Mouse (Mus musculus) G1E (cell line): ENCODE data around the gene Gm42791.

Experiments used
- CTCF ChIP-seq: IDR thresholded peaks from 2 replicates; pipeline ENCODE4 v1.5.1; 2012; ENCODE audit warnings: low read depth, low read length, inconsistent platforms, mixed read lengths
- GATA1 ChIP-seq: IDR thresholded peaks from 2 replicates; pipeline ENCODE4 v1.6.1; 2012; ENCODE audit warnings: borderline replicate concordance, low read length, inconsistent platforms, mixed read lengths
- GATA2 ChIP-seq: IDR thresholded peaks from 2 replicates; pipeline ENCODE4 v1.6.1; 2012; ENCODE audit warnings: low read depth, low read length, inconsistent platforms, borderline replicate concordance

DNA sequence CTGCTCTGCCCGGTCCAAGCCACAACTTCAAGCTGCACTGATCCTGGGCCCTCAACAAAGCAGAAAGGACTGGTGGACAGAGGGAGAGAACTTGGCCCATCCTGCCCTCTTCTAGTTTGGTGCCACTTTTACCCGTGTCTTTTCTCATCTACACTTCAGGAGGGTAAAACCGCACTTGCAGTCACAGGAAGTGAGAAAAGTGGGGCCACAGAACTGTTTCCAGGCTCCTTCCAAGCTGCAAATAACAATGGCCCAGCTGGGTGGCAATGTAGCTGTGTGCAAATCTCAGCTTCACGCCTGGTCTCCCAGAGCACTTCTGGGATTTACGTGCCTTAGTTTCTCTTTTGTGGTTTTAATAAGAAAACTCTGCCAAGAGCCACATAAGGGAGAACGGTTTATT is 127.2 kb downstream of the Gm42791 start:
- TF ChIP-seq CTCF (no peak), GATA2 (no peak), GATA1 (no peak)
